Mouse (Mus musculus): ENCODE results near the gene Pate1. TPM values are rescaled to one million over a fixed set of nuclear protein-coding genes. Genes with fewer than 3 reads are reported as not detected.
A peak's percentile ranks its signal among the peaks of the same experiment; 100 is the strongest.

Gene Pate1
- not detected for total RNA-seq (2021)
- long read RNA-seq, experiment 1 = 0 reads
- long read RNA-seq, experiment 2 = 0 reads

DNA sequence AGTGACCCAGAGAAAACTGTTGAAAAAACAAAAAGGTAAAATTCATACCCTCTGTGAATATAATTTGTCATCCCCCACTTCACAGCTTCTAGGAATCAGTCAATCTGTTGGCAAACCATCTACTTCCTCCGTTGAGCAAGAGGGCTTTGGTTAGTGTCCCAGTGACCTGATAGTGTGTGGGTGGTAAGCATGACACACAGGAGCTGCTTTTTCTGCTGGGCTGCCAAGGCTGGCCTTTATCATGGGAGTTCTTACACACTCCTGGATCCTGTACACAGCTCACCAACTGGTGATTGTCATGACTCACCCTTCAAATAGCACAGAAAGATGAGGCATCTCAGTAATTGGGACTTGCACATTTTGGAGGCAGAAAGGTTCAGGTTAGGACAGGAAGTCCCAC lies at the start of gene Pate1:
Gene Pate1, minus strand, starts transcription at position 378 of the 400 bp plus-strand sequence.
- H3K27ac ChIP-seq = no peak within 1 kb of the TSS
- H3K4me3 ChIP-seq = no peak within 1 kb of the TSS
- no peak for TF ChIP-seq CTCF (conservative IDR thresholded peaks at IDR 0.05)
- DNase-seq (ENCODE audit: low spot score in 2 of 2) = peak; percentile 10 to 11

DNA sequence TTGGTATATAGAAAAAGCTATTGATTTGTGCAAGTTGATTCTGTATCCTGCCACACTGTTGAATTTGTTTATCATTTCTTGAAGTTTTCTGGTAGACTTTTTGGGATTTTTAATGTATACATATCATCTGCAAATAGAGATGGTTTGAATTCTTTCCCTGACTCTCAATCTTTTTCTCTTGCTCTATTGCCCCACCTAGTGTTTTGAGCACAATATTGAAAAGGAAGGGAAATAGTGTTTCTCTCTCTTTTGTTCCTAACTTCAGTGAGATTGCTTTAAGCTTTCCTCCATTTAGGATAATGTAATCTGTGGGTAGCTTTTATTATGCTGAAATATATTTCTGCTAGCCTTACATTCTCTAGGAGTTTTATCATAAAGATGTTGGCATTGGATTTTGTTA lies 20.1 kb upstream of the Pate1 start:
- Histone ChIP-seq H3K4me3 (no peak overlapping the region), H3K27ac (no peak overlapping the region)
- peak; percentile 75 for TF ChIP-seq CTCF (conservative IDR thresholded peaks at IDR 0.05)
- DNase-seq (ENCODE audit: low spot score in 2 of 2) = peak in 1 of 2 experiments; percentile 0

DNA sequence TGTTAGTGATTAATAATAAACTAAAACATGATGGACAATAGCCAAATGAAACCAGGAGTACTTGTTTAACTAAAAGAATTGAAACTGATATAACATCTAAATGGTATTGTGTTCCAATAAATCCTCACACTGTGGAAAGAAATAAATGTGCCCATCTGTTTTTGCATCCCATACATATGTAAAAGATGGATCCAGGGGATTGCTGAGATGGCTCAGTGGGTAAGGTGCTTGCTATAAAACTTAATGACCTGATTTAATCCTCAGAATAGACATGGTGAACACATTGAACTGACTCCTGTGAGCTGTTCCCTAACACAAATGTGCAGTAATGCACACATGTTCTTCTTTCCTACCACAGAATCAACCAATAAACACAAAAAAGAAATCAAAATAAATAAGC lies 4.7 kb upstream of the Pate1 start:
- Histone ChIP-seq H3K27ac (no peak overlapping the region), H3K4me3 (no peak overlapping the region)
- no peak for DNase-seq (ENCODE audit: low spot score in 2 of 2)
- TF ChIP-seq CTCF (conservative IDR thresholded peaks at IDR 0.05) = no peak

DNA sequence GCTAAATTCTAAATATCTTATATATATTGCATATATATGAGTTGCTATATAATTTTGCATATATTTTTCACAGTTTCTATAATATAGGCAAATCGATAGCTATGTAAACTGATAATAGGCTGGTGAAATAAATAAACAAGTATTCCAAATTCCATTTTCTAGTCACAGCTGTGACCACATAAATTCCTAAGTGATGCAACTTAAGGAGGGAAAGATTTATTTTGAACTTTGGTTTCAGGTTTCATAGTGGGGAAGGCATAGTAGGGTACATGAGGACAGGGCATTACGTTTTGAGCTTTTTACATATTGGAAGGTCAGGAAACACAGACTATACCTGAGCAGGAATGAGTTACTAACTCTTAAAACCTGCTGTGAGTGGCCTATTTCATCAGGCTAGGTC lies 13.6 kb downstream of the Pate1 start:
- TF ChIP-seq CTCF (conservative IDR thresholded peaks at IDR 0.05) = no peak
- no peak for DNase-seq (ENCODE audit: low spot score in 2 of 2)
- no peak overlapping the region for H3K4me3 ChIP-seq
- H3K27ac ChIP-seq = no peak overlapping the region

DNA sequence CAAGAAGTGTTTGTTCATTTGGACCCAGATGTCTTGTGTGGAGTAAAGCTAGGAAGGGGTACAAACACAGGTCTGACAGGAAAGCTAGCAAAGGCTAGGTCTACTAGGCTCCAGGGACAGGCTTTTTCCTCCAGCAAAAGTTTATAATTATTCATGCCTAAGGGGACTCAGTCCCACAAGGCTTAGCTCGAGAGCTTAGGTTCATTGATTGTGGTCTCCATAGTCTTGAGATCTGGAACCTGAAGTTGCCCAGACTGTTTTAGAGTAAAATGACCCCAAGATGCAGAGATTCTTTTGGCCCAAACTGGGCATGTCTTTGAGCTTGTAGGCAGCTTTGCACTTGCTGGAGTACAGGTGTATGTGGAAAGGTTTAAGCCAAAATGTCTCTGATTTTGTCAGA lies 39.1 kb downstream of the Pate1 start, which contains the start of gene Pate3:
Gene Pate3, minus strand, starts transcription at position 101 of the 400 bp plus-strand sequence.
- Histone ChIP-seq H3K4me3 (no peak within 1 kb of the TSS), H3K27ac (no peak within 1 kb of the TSS)
- DNase-seq (ENCODE audit: low spot score in 2 of 2) = no peak
- TF ChIP-seq CTCF (conservative IDR thresholded peaks at IDR 0.05) = no peak

Other genes with a start within 250 kb of the Pate1 start
- gene Gm1113, start 169.1 kb downstream of the Pate1 start, total RNA-seq (2021) = not detected
- gene Ddx25, start 128.9 kb downstream of the Pate1 start, total RNA-seq (2021) = 10 to 100 TPM; 13.9 to 14.9 TPM
- 10 to 100 TPM; 13.0 to 14.2 TPM for gene Pus3, start 128.8 kb downstream of the Pate1 start, total RNA-seq (2021)
- gene Pate2, start 117.1 kb downstream of the Pate1 start, total RNA-seq (2021) = under 1 TPM; 0.74 to 0.79 TPM
- gene Hyls1, start 117.0 kb downstream of the Pate1 start, total RNA-seq (2021) = 10 to 100 TPM; 13.0 to 15.8 TPM
- not detected for gene Pate4, start 75.4 kb downstream of the Pate1 start, total RNA-seq (2021)
- not detected for gene Pate3, start 39.2 kb downstream of the Pate1 start, total RNA-seq (2021)
- not detected for gene Gm17677, start 53.7 kb upstream of the Pate1 start, total RNA-seq (2021)
- not detected for gene Gm17727, start 90.7 kb upstream of the Pate1 start, total RNA-seq (2021)
- gene Gm27235, start 102.7 kb upstream of the Pate1 start, total RNA-seq (2021) = not detected
- gene D730048I06Rik, start 102.7 kb upstream of the Pate1 start, total RNA-seq (2021) = not detected
- gene 9230110F15Rik, start 156.8 kb upstream of the Pate1 start, total RNA-seq (2021) = not detected
- not detected for gene 9230113P08Rik, start 221.0 kb upstream of the Pate1 start, total RNA-seq (2021)

All from layer of hippocampus, adult 2 months (tissue).